Mouse (Mus musculus): ENCODE measurements around the gene Phldb3. TPM values are rescaled to one million over a fixed set of nuclear protein-coding genes. Genes with fewer than 3 reads are reported as not detected.

Phldb3 gene
- polyA plus RNA-seq, 1 experiment from 2014 or later: 1.1 TPM

GRCm38 (mm10) chr7:24595464-24595863 lies 15.1 kb upstream of the Phldb3 start:
- no peak overlapping the region for H3K27ac ChIP-seq (replicated peaks)
- H3K4me1 ChIP-seq: peaks cover 10% of the 10 kb centered on the region
- no peak overlapping the region for H3K4me2 ChIP-seq (replicated peaks)
- no peaks in the 10 kb centered on the region for H3K9me3 ChIP-seq (replicated peaks)
- H3K9ac ChIP-seq: no peak overlapping the region
- no peak overlapping the region for H3K4me3 ChIP-seq (replicated peaks)
- H3K36me3 ChIP-seq: no peaks in the 10 kb centered on the region
- 70% methylated on average over 2 of the region's 2 CpGs for WGBS
- ATAC-seq (ENCODE audit: insufficient number of reproducible peaks, low FRiP score, low TSS enrichment, low read depth): no peak
- H3K27me3 ChIP-seq: 0 out of 2 replicates have a peak, but pooled peaks cover 2% of the 10 kb centered on the region

DNA sequence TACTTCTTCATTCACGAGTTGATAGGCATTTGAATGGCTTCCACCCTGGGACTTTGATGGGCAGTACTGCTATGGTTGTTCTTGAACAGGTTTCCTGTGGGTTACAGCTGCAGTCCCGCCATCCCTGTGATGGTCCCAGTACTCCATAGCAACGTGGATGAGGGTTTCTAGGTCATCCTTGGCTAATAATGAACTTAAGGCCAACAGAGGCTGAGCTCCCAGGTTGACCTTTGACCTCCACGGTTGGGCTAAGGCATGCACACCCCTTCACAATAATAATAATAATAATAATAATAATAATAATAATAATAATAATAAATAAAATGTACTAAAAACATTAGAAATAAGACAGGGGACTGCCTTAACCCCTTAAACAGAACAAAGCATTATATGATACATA lies 12.4 kb upstream of the Phldb3 start:
- H3K4me2 ChIP-seq (replicated peaks): no peak overlapping the region
- no peaks in the 10 kb centered on the region for H3K36me3 ChIP-seq
- no peak overlapping the region for H3K4me3 ChIP-seq (replicated peaks)
- H3K4me1 ChIP-seq: peaks cover 13% of the 10 kb centered on the region
- no peak overlapping the region for H3K9ac ChIP-seq
- no peak for ATAC-seq (ENCODE audit: insufficient number of reproducible peaks, low FRiP score, low TSS enrichment, low read depth)
- WGBS: 75% methylated on average over 4 of the region's 4 CpGs
- no peaks in the 10 kb centered on the region for H3K9me3 ChIP-seq (replicated peaks)
- H3K27me3 ChIP-seq: 0 out of 2 replicates have a peak, but pooled peaks cover 2% of the 10 kb centered on the region
- no peak overlapping the region for H3K27ac ChIP-seq (replicated peaks)

DNA sequence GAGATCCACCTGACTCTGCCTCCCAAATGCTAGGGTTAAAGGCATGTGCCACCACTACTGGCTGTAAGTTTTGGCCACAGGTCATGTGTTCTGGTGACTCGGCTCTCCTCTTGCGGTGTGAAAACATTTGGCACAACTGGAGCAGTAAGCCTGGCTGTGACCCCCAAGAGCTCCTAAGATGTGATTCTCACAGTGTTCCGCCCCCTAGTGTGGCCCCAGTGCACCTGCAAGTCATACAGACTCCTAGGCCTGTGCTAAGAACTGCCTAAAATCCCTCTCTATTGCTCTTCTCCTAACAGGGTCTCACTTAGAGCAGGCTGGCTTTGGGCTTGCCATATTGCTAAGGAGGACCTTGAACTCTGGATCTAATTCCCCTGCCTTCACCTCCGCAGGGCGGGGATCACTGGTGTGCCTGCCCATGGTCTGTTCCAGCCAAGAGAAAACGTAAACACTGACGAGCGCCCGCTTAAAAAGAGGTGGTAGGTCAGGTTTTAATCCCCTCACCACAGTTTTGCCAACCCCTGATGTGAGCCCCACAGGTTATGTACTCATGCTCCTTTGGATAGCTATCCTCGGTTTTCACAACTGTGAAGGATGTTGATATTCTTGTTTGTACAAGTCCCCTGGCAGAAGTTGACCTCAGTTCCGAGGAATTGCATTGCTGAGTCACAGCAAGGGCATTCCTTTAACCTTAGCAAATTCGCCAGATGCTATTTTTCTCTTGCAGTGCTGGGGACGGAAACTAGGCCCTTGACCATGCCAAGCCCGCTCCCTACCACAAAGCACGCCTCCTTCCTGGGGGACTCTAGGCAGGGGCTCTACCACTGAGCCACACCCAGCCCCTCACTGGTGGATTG lies 11.1 kb upstream of the Phldb3 start:
- no peak overlapping the region for H3K9ac ChIP-seq
- no peaks in the 10 kb centered on the region for H3K9me3 ChIP-seq (replicated peaks)
- no peak overlapping the region for H3K4me3 ChIP-seq (replicated peaks)
- H3K27ac ChIP-seq (replicated peaks): no peak overlapping the region
- WGBS: 70% methylated on average over 15 of the region's 15 CpGs
- no peak for ATAC-seq (ENCODE audit: insufficient number of reproducible peaks, low FRiP score, low TSS enrichment, low read depth)
- no peaks in the 10 kb centered on the region for H3K36me3 ChIP-seq
- no peak overlapping the region for H3K4me2 ChIP-seq (replicated peaks)
- 0 out of 2 replicates have a peak, but pooled peaks cover 2% of the 10 kb centered on the region for H3K27me3 ChIP-seq
- H3K4me1 ChIP-seq: peaks cover 9% of the 10 kb centered on the region

GRCm38 (mm10) chr7:24600941-24601597 lies 9.5 kb upstream of the Phldb3 start:
- H3K27me3 ChIP-seq: no peaks in the 10 kb centered on the region
- ATAC-seq (ENCODE audit: insufficient number of reproducible peaks, low FRiP score, low TSS enrichment, low read depth): 0 out of 2 replicates have a peak, but pooled peaks have one; percentile 85
- no peak overlapping the region; the same call in 1 of the 2 replicates for H3K4me3 ChIP-seq (replicated peaks)
- H3K36me3 ChIP-seq: no peaks in the 10 kb centered on the region
- H3K9ac ChIP-seq: no peak overlapping the region
- 5% methylated on average over 13 of the region's 13 CpGs for WGBS
- H3K27ac ChIP-seq (replicated peaks): no peak overlapping the region
- H3K9me3 ChIP-seq (replicated peaks): no peaks in the 10 kb centered on the region
- peak overlapping the region; percentile 39 for H3K4me2 ChIP-seq (replicated peaks)
- H3K4me1 ChIP-seq: peaks cover 3% of the 10 kb centered on the region; the same call in 1 of the 2 replicates

DNA sequence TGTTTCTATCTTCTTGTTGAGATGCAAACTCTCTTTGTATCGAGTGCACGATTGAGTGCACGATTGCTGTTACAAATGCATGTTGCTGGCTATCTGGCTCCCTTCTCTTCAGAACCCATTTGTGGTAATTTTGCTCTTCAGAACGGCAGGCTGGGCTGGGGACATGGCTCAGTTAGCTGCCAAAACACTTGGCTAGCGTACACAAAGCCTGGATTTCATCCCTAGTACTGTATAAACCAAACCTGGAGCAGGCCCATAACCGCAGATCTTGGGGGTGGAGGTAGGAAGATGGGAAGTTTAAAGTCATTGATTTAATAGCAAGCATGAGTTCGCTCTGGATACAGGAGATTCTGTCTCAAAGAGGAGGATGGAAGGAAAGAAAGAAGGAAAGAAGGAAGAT lies 5.0 kb upstream of the Phldb3 start:
- Histone ChIP-seq H3K27me3 (peaks cover 11% of the 10 kb centered on the region), H3K27ac (replicated peaks) (no peak overlapping the region), H3K9ac (no peak overlapping the region), H3K4me3 (replicated peaks) (no peak overlapping the region), H3K4me2 (replicated peaks) (no peak overlapping the region), H3K36me3 (no peaks in the 10 kb centered on the region), H3K4me1 (peaks cover 18% of the 10 kb centered on the region), H3K9me3 (replicated peaks) (no peaks in the 10 kb centered on the region)
- WGBS: 78% methylated on average over 7 of the region's 7 CpGs
- no peak for ATAC-seq (ENCODE audit: insufficient number of reproducible peaks, low FRiP score, low TSS enrichment, low read depth)

- no peak overlapping the region for H3K4me2 ChIP-seq (replicated peaks)
- no peaks in the 10 kb centered on the region for H3K36me3 ChIP-seq
- H3K27ac ChIP-seq (replicated peaks): no peak overlapping the region
- WGBS: 81% methylated on average over 7 of the region's 7 CpGs
- no peak overlapping the region for H3K9ac ChIP-seq
- no peak for ATAC-seq (ENCODE audit: insufficient number of reproducible peaks, low FRiP score, low TSS enrichment, low read depth)
- peaks cover 22% of the 10 kb centered on the region for H3K4me1 ChIP-seq
- peaks cover 16% of the 10 kb centered on the region for H3K27me3 ChIP-seq
- H3K4me3 ChIP-seq (replicated peaks): no peak overlapping the region
- no peaks in the 10 kb centered on the region for H3K9me3 ChIP-seq (replicated peaks)
These were observed 4.5 kb upstream of the Phldb3 start for GRCm38 (mm10) chr7:24606046-24606445.

GRCm38 (mm10) chr7:24608017-24608416 lies 2.5 kb upstream of the Phldb3 start:
- Histone ChIP-seq H3K4me1 (peaks cover 32% of the 10 kb centered on the region), H3K36me3 (no peaks in the 10 kb centered on the region), H3K27me3 (peaks cover 34% of the 10 kb centered on the region), H3K4me3 (replicated peaks) (peak overlapping the region; percentile 6; the same call in 1 of the 2 replicates), H3K27ac (replicated peaks) (no peak overlapping the region), H3K9me3 (replicated peaks) (no peaks in the 10 kb centered on the region), H3K9ac (no peak overlapping the region), H3K4me2 (replicated peaks) (no peak overlapping the region; the same call in 1 of the 2 replicates)
- peak; percentile 75 for ATAC-seq (ENCODE audit: insufficient number of reproducible peaks, low FRiP score, low TSS enrichment, low read depth)
- WGBS: 31% methylated on average over 6 of the region's 6 CpGs

- Histone ChIP-seq H3K9me3 (replicated peaks) (no peaks in the 10 kb centered on the region), H3K27me3 (peaks cover 38% of the 10 kb centered on the region), H3K4me2 (replicated peaks) (no peak overlapping the region; the same call in 1 of the 2 replicates), H3K27ac (replicated peaks) (no peak overlapping the region), H3K9ac (no peak overlapping the region), H3K4me3 (replicated peaks) (peak overlapping the region; percentile 6; the same call in 1 of the 2 replicates), H3K4me1 (peaks cover 32% of the 10 kb centered on the region), H3K36me3 (no peaks in the 10 kb centered on the region)
- ATAC-seq (ENCODE audit: insufficient number of reproducible peaks, low FRiP score, low TSS enrichment, low read depth): no peak
- 61% methylated on average over 8 of the region's 8 CpGs for WGBS
These were observed 2.0 kb upstream of the Phldb3 start for GRCm38 (mm10) chr7:24608561-24608960.

DNA sequence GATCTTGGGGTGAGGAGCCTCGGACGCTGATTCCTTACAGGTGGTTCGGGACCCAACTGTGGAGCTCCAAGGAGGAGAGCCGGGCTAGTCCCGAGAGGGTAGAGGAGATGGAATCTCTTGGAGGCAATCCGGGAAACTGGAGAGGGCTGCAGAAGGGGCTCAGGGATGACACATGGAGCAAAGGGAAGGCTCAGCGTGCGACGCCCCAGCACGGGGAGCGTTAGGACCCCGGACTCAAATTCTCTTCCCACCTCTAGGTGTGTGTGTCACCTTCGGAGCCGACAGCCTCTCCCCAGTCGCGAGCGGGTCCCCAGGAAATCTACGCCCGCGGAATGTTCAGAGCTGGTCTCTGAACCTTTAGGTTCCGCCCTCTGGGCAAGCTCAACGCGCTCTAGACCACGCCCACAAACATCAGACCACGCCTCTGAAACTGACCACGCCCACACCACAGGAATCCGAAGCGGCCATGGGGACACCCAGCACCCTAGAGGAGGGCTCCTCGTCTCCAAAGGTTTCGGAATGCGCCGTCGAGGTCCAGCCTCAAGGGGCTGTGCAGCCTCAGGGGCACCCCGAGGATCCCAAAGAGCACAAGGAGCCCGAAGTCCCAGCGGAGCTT lies 424 bp downstream of the Phldb3 start:
- Histone ChIP-seq H3K9me3 (replicated peaks) (no peaks in the 10 kb centered on the region), H3K9ac (peak overlapping the region; percentile 31), H3K4me1 (peaks cover 32% of the 10 kb centered on the region), H3K36me3 (no peaks in the 10 kb centered on the region), H3K4me3 (replicated peaks) (peak overlapping the region; percentile 52), H3K4me2 (replicated peaks) (peak overlapping the region; percentile 75), H3K27me3 (peaks cover 39% of the 10 kb centered on the region), H3K27ac (replicated peaks) (peak overlapping the region; percentile 74)
- under 1% methylated on average over 36 of the region's 36 CpGs for WGBS
- 0 out of 2 replicates have a peak, but pooled peaks have one; percentile 20 for ATAC-seq (ENCODE audit: insufficient number of reproducible peaks, low FRiP score, low TSS enrichment, low read depth)

GRCm38 (mm10) chr7:24611709-24612108 lies 1.1 kb downstream of the Phldb3 start:
- Histone ChIP-seq H3K4me3 (replicated peaks) (peak overlapping the region; percentile 52), H3K27ac (replicated peaks) (peak overlapping the region; percentile 74), H3K4me2 (replicated peaks) (peak overlapping the region; percentile 75), H3K36me3 (no peaks in the 10 kb centered on the region), H3K9me3 (replicated peaks) (no peaks in the 10 kb centered on the region), H3K27me3 (peaks cover 39% of the 10 kb centered on the region), H3K9ac (peak overlapping the region; percentile 31; the same call in 1 of the 2 replicates), H3K4me1 (peaks cover 32% of the 10 kb centered on the region)
- no peak for ATAC-seq (ENCODE audit: insufficient number of reproducible peaks, low FRiP score, low TSS enrichment, low read depth)
- 10% methylated on average over 7 of the region's 7 CpGs for WGBS
